Mouse (Mus musculus) small intestine, adult 2 months (tissue): ENCODE measurements around the gene Lrfn3.
A peak's percentile ranks its signal among the peaks of the same experiment; 100 is the strongest.

Source experiments
- CTCF ChIP-seq: fragments of 200-500 bp; IDR thresholded peaks from 2 replicates; pipeline ENCODE4 v1.5.1; 2012; ENCODE audit warnings: low read depth, mild to moderate bottlenecking, control low read depth, inconsistent platforms, low read length, moderate library complexity, mixed read lengths; ENCODE audit not compliant: insufficient replicate concordance, insufficient read length; ENCODE audit errors: extremely low read depth
- POLR2A ChIP-seq: fragments of 200-500 bp; IDR thresholded peaks from 2 replicates; pipeline ENCODE4 v1.6.1; 2012; ENCODE audit warnings: low read depth, mild to moderate bottlenecking, control low read depth, inconsistent platforms, low read length, moderate library complexity

DNA sequence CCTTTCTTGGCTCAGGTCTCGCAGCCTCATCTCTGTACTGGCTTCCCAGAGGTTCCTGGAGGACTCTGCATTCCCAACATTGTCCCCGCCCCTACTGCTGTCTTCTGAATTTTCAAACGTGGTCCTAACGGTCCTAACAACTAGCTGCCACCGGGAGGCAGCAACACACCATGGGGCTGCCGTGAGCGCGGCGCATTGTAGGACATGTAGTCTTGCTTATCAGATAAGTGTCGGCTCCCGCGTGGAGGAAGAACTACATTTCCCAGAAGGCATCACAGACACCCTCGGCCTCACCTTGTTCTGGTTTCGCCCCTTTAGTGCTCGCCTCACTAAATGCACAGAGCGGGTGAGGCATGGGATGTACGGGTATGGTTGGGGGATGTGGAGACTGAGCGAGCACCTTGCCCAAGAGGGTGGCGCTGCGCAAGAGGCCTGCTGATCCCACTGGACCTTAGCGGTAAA lies 11.0 kb upstream of the Lrfn3 start:
- TF ChIP-seq CTCF, result peak; percentile 96
- no peak for TF ChIP-seq POLR2A
